12 mouse cellular contexts compared by ENCODE assay signal in the genomic region with DNA sequence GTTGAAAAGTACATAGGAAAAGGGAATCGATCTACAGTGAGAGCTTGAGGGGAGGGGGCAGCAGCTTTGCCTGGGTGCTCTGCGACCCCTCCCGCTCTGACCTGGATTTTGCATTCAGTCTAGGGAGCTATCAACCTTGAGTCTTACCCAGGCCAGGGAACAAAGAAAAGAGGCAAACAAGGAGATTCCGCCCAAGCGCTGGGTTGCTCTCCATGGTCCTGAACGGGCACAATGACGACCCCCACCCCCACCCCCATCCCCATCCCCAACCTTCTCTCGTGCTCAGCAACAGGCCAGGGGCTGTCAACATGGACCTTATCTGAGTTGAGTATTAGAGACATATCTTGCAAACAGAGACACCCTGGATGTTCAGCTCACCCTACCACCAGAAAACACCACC.
DNase-seq lines count a peak whose midpoint lies in the region; ATAC-seq and TF ChIP-seq lines count a peak whose summit lies in the region.
"Had no signal": no experiment of that assay in that cellular context is flagged by ENCODE, and none has a peak within 500 bp of the region (broad histone marks: within the 10 kb centered on the region; RNA-seq: fewer than 3 reads in every experiment).

No protein-coding gene starts in this region.

- H3K27me3 ChIP-seq in intestine, embryonic 14.5 days (replicated peaks; ENCODE audit: control insufficient read depth, insufficient read depth, low read length) = 0 out of 2 replicates have a peak, but pooled peaks cover 3% of the 10 kb centered on the region
- no peaks in the 10 kb centered on the region for H3K27me3 ChIP-seq in intestine, embryonic 16.5 days (replicated peaks; ENCODE audit: control insufficient read depth, insufficient read depth, low read length)
- peaks cover 31% of the 10 kb centered on the region for H3K27me3 ChIP-seq in embryonic facial prominence, embryonic 10.5 days (replicated peaks; ENCODE audit: low read depth, poor library complexity, severe bottlenecking)
- H3K27me3 ChIP-seq in hindbrain, embryonic 14.5 days (ENCODE audit: control insufficient read depth, insufficient read depth, low read length) = no peaks in the 10 kb centered on the region
- H3K27me3 ChIP-seq in myocyte (ENCODE audit: control insufficient read depth, insufficient read depth, insufficient read length) = no peaks in the 10 kb centered on the region
- H3K27me3 ChIP-seq: Patski had no signal

- no peak overlapping the region for H3K4me2 ChIP-seq in intestine, embryonic 14.5 days (ENCODE audit: low read length)
- no peak overlapping the region for H3K4me2 ChIP-seq in intestine, embryonic 16.5 days (ENCODE audit: low read depth, low read length)
- peak overlapping the region; percentile 20; the same call in 1 of the 2 replicates for H3K4me2 ChIP-seq in hindbrain, embryonic 14.5 days (replicated peaks)
- H3K4me2 ChIP-seq in myocyte (ENCODE audit: low read depth) = no peak overlapping the region
- H3K4me2 ChIP-seq: embryonic facial prominence, embryonic 13.5 days had no signal

- H3K4me1 ChIP-seq in intestine, embryonic 14.5 days (replicated peaks; ENCODE audit: control insufficient read depth, insufficient read depth, low read length) = no peaks in the 10 kb centered on the region
- no peaks in the 10 kb centered on the region for H3K4me1 ChIP-seq in intestine, embryonic 16.5 days (ENCODE audit: control insufficient read depth, insufficient read depth, low read length)
- H3K4me1 ChIP-seq in embryonic facial prominence, embryonic 10.5 days = peaks cover 66% of the 10 kb centered on the region
- peaks cover 56% of the 10 kb centered on the region for H3K4me1 ChIP-seq in hindbrain, embryonic 14.5 days (replicated peaks; ENCODE audit: control insufficient read depth, insufficient read depth, low read length)

- no peak for TF ChIP-seq POLR2A in myocyte (IDR thresholded peaks at IDR 0.05; ENCODE audit: insufficient read length, low read depth)

- no peak overlapping the region for H3K4me3 ChIP-seq in intestine, embryonic 14.5 days (ENCODE audit: low read depth, low read length)
- H3K4me3 ChIP-seq in intestine, embryonic 16.5 days (ENCODE audit: low read length) = no peak overlapping the region
- H3K4me3 ChIP-seq in embryonic facial prominence, embryonic 10.5 days = 0 out of 2 replicates have a peak overlapping the region, but pooled peaks have one; percentile 15
- H3K4me3 ChIP-seq in hindbrain, embryonic 14.5 days (replicated peaks; ENCODE audit: low read length) = no peak overlapping the region
- no peak overlapping the region for H3K4me3 ChIP-seq in myocyte
- H3K4me3 ChIP-seq: embryonic facial prominence, embryonic 13.5 days had no signal

- WGBS in intestine, embryonic 14.5 days = 2% methylated on average over 8 of the region's 8 CpGs
- WGBS in intestine, embryonic 16.5 days = 2% methylated on average over 8 of the region's 8 CpGs
- 1% methylated on average over 8 of the region's 8 CpGs for WGBS in embryonic facial prominence, embryonic 10.5 days
- under 1% methylated on average over 8 of the region's 8 CpGs for WGBS in hindbrain, embryonic 14.5 days

- H3ac ChIP-seq in myocyte (ENCODE audit: control insufficient read depth, insufficient read length) = no peak overlapping the region

- no peaks in the 10 kb centered on the region for H3K36me3 ChIP-seq in intestine, embryonic 14.5 days (ENCODE audit: control insufficient read depth, insufficient read depth, low read length)
- H3K36me3 ChIP-seq in intestine, embryonic 16.5 days (ENCODE audit: control insufficient read depth, insufficient read depth, low read length) = no peaks in the 10 kb centered on the region
- H3K36me3 ChIP-seq in embryonic facial prominence, embryonic 10.5 days (replicated peaks) = no peaks in the 10 kb centered on the region
- no peaks in the 10 kb centered on the region for H3K36me3 ChIP-seq in hindbrain, embryonic 14.5 days (replicated peaks; ENCODE audit: control insufficient read depth, insufficient read depth)
- H3K36me3 ChIP-seq in myocyte (ENCODE audit: control insufficient read depth, insufficient read depth) = no peaks in the 10 kb centered on the region
- H3K36me3 ChIP-seq: embryonic facial prominence, embryonic 13.5 days had no signal

- H3K27ac ChIP-seq in intestine, embryonic 14.5 days (ENCODE audit: low read depth) = no peak overlapping the region
- no peak overlapping the region for H3K27ac ChIP-seq in intestine, embryonic 16.5 days (ENCODE audit: low read length)
- H3K27ac ChIP-seq in embryonic facial prominence, embryonic 10.5 days (replicated peaks) = peak overlapping the region; percentile 66
- peak overlapping the region; percentile 48 for H3K27ac ChIP-seq in hindbrain, embryonic 14.5 days
- H3K27ac ChIP-seq: embryonic facial prominence, embryonic 13.5 days had no signal

- DNase-seq in intestine, embryonic 14.5 days (ENCODE audit: low spot score) = peak; percentile 70
- peak; percentile 78 for DNase-seq in embryonic facial prominence, embryonic 10.5 days (ENCODE audit: low spot score)
- DNase-seq in hindbrain, embryonic 14.5 days (ENCODE audit: low spot score) = no peak
- DNase-seq in right cerebral cortex, postnatal 10 days (ENCODE audit: low spot score in 2 of 2) = no peak
- DNase-seq in cerebellum, postnatal 36 days = no peak
- no peak for DNase-seq in adrenal gland, postnatal 4 days (ENCODE audit: low spot score in 2 of 2)
- DNase-seq: lung, adult 18-20 months had no signal

- H3K9me3 ChIP-seq in intestine, embryonic 14.5 days (ENCODE audit: control insufficient read depth, low read length) = no peaks in the 10 kb centered on the region
- H3K9me3 ChIP-seq in intestine, embryonic 16.5 days (ENCODE audit: control insufficient read depth, low read length) = no peaks in the 10 kb centered on the region
- no peaks in the 10 kb centered on the region for H3K9me3 ChIP-seq in embryonic facial prominence, embryonic 10.5 days
- no peaks in the 10 kb centered on the region for H3K9me3 ChIP-seq in hindbrain, embryonic 14.5 days (ENCODE audit: control insufficient read depth, low read length)
- H3K9me3 ChIP-seq: embryonic facial prominence, embryonic 13.5 days had no signal

- H3K9ac ChIP-seq in intestine, embryonic 14.5 days (ENCODE audit: low read length) = no peak overlapping the region
- no peak overlapping the region for H3K9ac ChIP-seq in intestine, embryonic 16.5 days (ENCODE audit: low read depth, low read length)
- H3K9ac ChIP-seq in hindbrain, embryonic 14.5 days = peak overlapping the region; percentile 6; the same call in 1 of the 2 replicates

- H3K79me2 ChIP-seq in myocyte (ENCODE audit: control insufficient read depth, insufficient read depth) = no peaks in the 10 kb centered on the region

- ATAC-seq in intestine, embryonic 14.5 days (replicated peaks; ENCODE audit: low FRiP score, low TSS enrichment, low read depth) = no peak
- no peak for ATAC-seq in intestine, embryonic 16.5 days
- no peak for ATAC-seq in hindbrain, embryonic 14.5 days (ENCODE audit: low FRiP score)
- ATAC-seq: intestine, postnatal 0 days; Patski had no signal

TF ChIP-seq in myocyte, 11 proteins besides CTCF, POLR2A, EP300 and RAD21:
- TF ChIP-seq MAX (IDR thresholded peaks at IDR 0.05; ENCODE audit: low read depth) = no peak
- TF ChIP-seq REST (IDR thresholded peaks at IDR 0.05; ENCODE audit: insufficient read depth, insufficient read length) = peak; percentile 70
- TF ChIP-seq SRF (IDR thresholded peaks at IDR 0.05; ENCODE audit: control insufficient read depth, insufficient read length, low read depth) = no peak

Comparison
In these comparisons a context has a peak if more than half of its experiments do, and no peak if none do; other contexts are left out.
1. DNase-seq: peak in intestine, embryonic 14.5 days (single experiment) and embryonic facial prominence, embryonic 10.5 days (single experiment); none in hindbrain, embryonic 14.5 days (single experiment), right cerebral cortex, postnatal 10 days (0 of 2), cerebellum, postnatal 36 days (0 of 2) and adrenal gland, postnatal 4 days (0 of 2).
2. H3K27ac ChIP-seq: peak in embryonic facial prominence, embryonic 10.5 days (single experiment) and hindbrain, embryonic 14.5 days (single experiment); none in intestine, embryonic 14.5 days (single experiment) and intestine, embryonic 16.5 days (single experiment).